Mouse (Mus musculus): Measurements from ENCODE around the gene Mars. TPM values are rescaled to one million over a fixed set of nuclear protein-coding genes. Genes with fewer than 3 reads are reported as not detected.

Mars gene
- polyA plus RNA-seq, 1 experiment from 2014 or later, result 99.1 TPM

- H3K4me3 ChIP-seq (replicated peaks; ENCODE audit: low read depth, low read length), result no peak overlapping the region
- no peak for DNase-seq (ENCODE audit: low spot score)
- no peak for ATAC-seq (replicated peaks; ENCODE audit: low FRiP score, low read depth)
- H3K36me3 ChIP-seq (ENCODE audit: insufficient read depth, low read length), result no peaks in the 10 kb centered on the region
- WGBS, result 72% methylated on average over 17 of the region's 17 CpGs
- no peak overlapping the region for H3K9ac ChIP-seq (ENCODE audit: low read depth, low read length)
- TF ChIP-seq CTCF (IDR thresholded peaks at IDR 0.05; ENCODE audit: low read depth), result no peak
- peaks cover 22% of the 10 kb centered on the region; the same call in 1 of the 2 replicates for H3K27me3 ChIP-seq (ENCODE audit: insufficient read depth, low read length)
- H3K27ac ChIP-seq, result no peak overlapping the region
- H3K4me2 ChIP-seq (ENCODE audit: low read length), result no peak overlapping the region
- peaks cover 10% of the 10 kb centered on the region for H3K4me1 ChIP-seq (replicated peaks; ENCODE audit: insufficient read depth, low read length)
- H3K9me3 ChIP-seq (replicated peaks; ENCODE audit: low read length), result no peaks in the 10 kb centered on the region
Measured at GRCm38 (mm10) chr10:127323131-127323855, 11.7 kb upstream of the Mars start.

GRCm38 (mm10) chr10:127322669-127323068 lies 11.1 kb upstream of the Mars start:
- Histone ChIP-seq H3K9ac (ENCODE audit: low read depth, low read length) (no peak overlapping the region), H3K36me3 (ENCODE audit: insufficient read depth, low read length) (no peaks in the 10 kb centered on the region), H3K4me3 (replicated peaks; ENCODE audit: low read depth, low read length) (no peak overlapping the region), H3K27me3 (ENCODE audit: insufficient read depth, low read length) (peaks cover 18% of the 10 kb centered on the region; the same call in 1 of the 2 replicates), H3K9me3 (replicated peaks; ENCODE audit: low read length) (no peaks in the 10 kb centered on the region), H3K4me2 (ENCODE audit: low read length) (no peak overlapping the region), H3K4me1 (replicated peaks; ENCODE audit: insufficient read depth, low read length) (peaks cover 10% of the 10 kb centered on the region), H3K27ac (no peak overlapping the region)
- no peak for TF ChIP-seq CTCF (IDR thresholded peaks at IDR 0.05; ENCODE audit: low read depth)
- WGBS, result 55% methylated on average over 4 of the region's 4 CpGs
- DNase-seq (ENCODE audit: low spot score), result no peak
- no peak for ATAC-seq (replicated peaks; ENCODE audit: low FRiP score, low read depth)

- WGBS, result 66% methylated on average over 13 of the region's 13 CpGs
- Histone ChIP-seq H3K9ac (ENCODE audit: low read depth, low read length) (no peak overlapping the region), H3K4me2 (ENCODE audit: low read length) (no peak overlapping the region), H3K4me1 (replicated peaks; ENCODE audit: insufficient read depth, low read length) (peaks cover 10% of the 10 kb centered on the region), H3K36me3 (ENCODE audit: insufficient read depth, low read length) (no peaks in the 10 kb centered on the region), H3K4me3 (replicated peaks; ENCODE audit: low read depth, low read length) (no peak overlapping the region), H3K27ac (no peak overlapping the region), H3K9me3 (replicated peaks; ENCODE audit: low read length) (no peaks in the 10 kb centered on the region), H3K27me3 (ENCODE audit: insufficient read depth, low read length) (peaks cover 13% of the 10 kb centered on the region; the same call in 1 of the 2 replicates)
- no peak for TF ChIP-seq CTCF (IDR thresholded peaks at IDR 0.05; ENCODE audit: low read depth)
- no peak for ATAC-seq (replicated peaks; ENCODE audit: low FRiP score, low read depth)
- no peak for DNase-seq (ENCODE audit: low spot score)
Measured at GRCm38 (mm10) chr10:127322178-127322577, 10.6 kb upstream of the Mars start.

- no peaks in the 10 kb centered on the region for H3K9me3 ChIP-seq (replicated peaks; ENCODE audit: low read length)
- no peak for TF ChIP-seq CTCF (IDR thresholded peaks at IDR 0.05; ENCODE audit: low read depth)
- DNase-seq (ENCODE audit: low spot score) (no peak), ATAC-seq (replicated peaks; ENCODE audit: low FRiP score, low read depth) (no peak)
- no peak within 1 kb of the TSS for H3K4me3 ChIP-seq (replicated peaks; ENCODE audit: low read depth, low read length)
- no peaks in the 10 kb centered on the region for H3K36me3 ChIP-seq (ENCODE audit: insufficient read depth, low read length)
- H3K27ac ChIP-seq, result no peak within 1 kb of the TSS
- H3K9ac ChIP-seq (ENCODE audit: low read depth, low read length), result no peak within 1 kb of the TSS
- H3K4me2 ChIP-seq (ENCODE audit: low read length), result no peak within 1 kb of the TSS
- H3K27me3 ChIP-seq (ENCODE audit: insufficient read depth, low read length), result peaks cover 12% of the 10 kb centered on the region; the same call in 1 of the 2 replicates
- H3K4me1 ChIP-seq (replicated peaks; ENCODE audit: insufficient read depth, low read length), result peaks cover 10% of the 10 kb centered on the region
- 81% methylated on average over 3 of the region's 3 CpGs for WGBS
Measured at GRCm38 (mm10) chr10:127321621-127322020, 10.0 kb upstream of the Mars start, which contains the start of gene Arhgap9. Arhgap9 (plus strand) TSS chr10:127321964.

GRCm38 (mm10) chr10:127319969-127320368 lies 8.4 kb upstream of the Mars start:
- H3K27me3 ChIP-seq (ENCODE audit: insufficient read depth, low read length), result no peaks in the 10 kb centered on the region
- H3K9me3 ChIP-seq (replicated peaks; ENCODE audit: low read length), result no peaks in the 10 kb centered on the region
- no peak for TF ChIP-seq CTCF (IDR thresholded peaks at IDR 0.05; ENCODE audit: low read depth)
- H3K36me3 ChIP-seq (ENCODE audit: insufficient read depth, low read length), result no peaks in the 10 kb centered on the region
- H3K27ac ChIP-seq, result no peak overlapping the region
- no peak overlapping the region for H3K9ac ChIP-seq (ENCODE audit: low read depth, low read length)
- DNase-seq (ENCODE audit: low spot score) (peak; percentile 75), ATAC-seq (replicated peaks; ENCODE audit: low FRiP score, low read depth) (peak; percentile 63)
- WGBS, result 45% methylated on average over 7 of the region's 7 CpGs
- H3K4me1 ChIP-seq (replicated peaks; ENCODE audit: insufficient read depth, low read length), result no peaks in the 10 kb centered on the region
- no peak overlapping the region for H3K4me2 ChIP-seq (ENCODE audit: low read length)
- H3K4me3 ChIP-seq (replicated peaks; ENCODE audit: low read depth, low read length), result no peak overlapping the region

- TF ChIP-seq CTCF (IDR thresholded peaks at IDR 0.05; ENCODE audit: low read depth), result no peak
- H3K27ac ChIP-seq, result no peak overlapping the region
- no peaks in the 10 kb centered on the region for H3K4me1 ChIP-seq (replicated peaks; ENCODE audit: insufficient read depth, low read length)
- H3K4me2 ChIP-seq (ENCODE audit: low read length), result no peak overlapping the region
- H3K4me3 ChIP-seq (replicated peaks; ENCODE audit: low read depth, low read length), result no peak overlapping the region
- no peaks in the 10 kb centered on the region for H3K9me3 ChIP-seq (replicated peaks; ENCODE audit: low read length)
- no peak overlapping the region for H3K9ac ChIP-seq (ENCODE audit: low read depth, low read length)
- WGBS, result 44% methylated on average over 4 of the region's 4 CpGs
- H3K36me3 ChIP-seq (ENCODE audit: insufficient read depth, low read length), result no peaks in the 10 kb centered on the region
- no peak for DNase-seq (ENCODE audit: low spot score)
- no peaks in the 10 kb centered on the region for H3K27me3 ChIP-seq (ENCODE audit: insufficient read depth, low read length)
- ATAC-seq (replicated peaks; ENCODE audit: low FRiP score, low read depth), result no peak
Measured at GRCm38 (mm10) chr10:127318009-127318408, 6.4 kb upstream of the Mars start.
